Mouse (Mus musculus): ENCODE data around the gene Vmn1r94. TPM values are rescaled to one million over a fixed set of nuclear protein-coding genes. Genes with fewer than 3 reads are reported as not detected.
"Not testable (repeated sequence)": the region's sequence is repeated elsewhere in the genome, so short reads cannot be mapped to it uniquely, and the experiment has no call there.

The Vmn1r94 gene
- not detected in 2 replicates for polyA plus RNA-seq (2015; fragmentation: Nextera tagmentation; extraction: Ambion mirVana)

DNA sequence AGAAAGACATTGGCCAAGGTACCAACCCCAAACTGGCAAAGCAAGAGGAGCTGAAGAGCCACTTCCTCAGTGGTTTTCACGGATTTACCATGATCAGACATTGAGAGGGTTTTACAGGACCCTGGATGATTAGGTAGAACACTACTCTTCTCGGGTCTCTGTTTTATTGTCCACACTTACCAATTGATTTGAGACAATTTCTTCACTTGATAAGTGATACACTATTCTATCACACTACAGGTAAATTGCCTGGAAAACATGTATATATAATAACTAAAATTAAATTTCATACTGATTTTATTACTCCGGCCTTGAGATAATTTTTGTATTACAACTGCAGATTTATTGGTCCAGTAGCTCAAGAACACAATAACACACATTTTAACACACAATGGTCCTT, at the start of gene Vmn1r94:
Vmn1r94 (minus strand) TSS at position 101 of the 400 bp plus-strand sequence.
- H3K27me3 ChIP-seq (replicated peaks); H3K27ac ChIP-seq; H3K4me3 ChIP-seq; H3K36me3 ChIP-seq (replicated peaks); H3K4me1 ChIP-seq; H3K9me3 ChIP-seq; ATAC-seq (replicated peaks); H3K9ac ChIP-seq; H3K4me2 ChIP-seq: not testable (repeated sequence)
- no CpG with 5 or more reads among the region's 3 CpGs for WGBS

DNA sequence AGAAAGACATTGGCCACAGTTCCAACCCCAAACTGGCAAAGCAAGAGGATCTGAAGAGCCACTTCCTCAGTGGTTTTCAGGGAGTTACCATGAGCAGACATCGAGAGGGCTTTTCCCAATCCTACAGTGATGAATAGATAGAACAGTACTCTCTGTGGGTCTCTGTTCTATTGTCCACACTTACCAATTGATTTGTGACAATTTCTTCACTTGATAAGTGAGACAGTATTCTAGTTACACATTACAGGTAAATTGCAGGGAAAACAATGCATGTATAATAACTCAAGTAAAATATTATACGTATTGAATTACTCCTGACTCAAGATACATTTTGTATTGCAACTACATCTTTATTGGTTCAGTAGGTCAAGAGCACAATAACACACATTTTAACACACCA, 37.3 kb upstream of the Vmn1r94 start, which contains the start of gene Gm6164:
Gm6164 (minus strand) TSS at position 101 of the 400 bp plus-strand sequence.
- not testable (repeated sequence) for H3K36me3 ChIP-seq (replicated peaks); ATAC-seq (replicated peaks)
- WGBS = no CpG with 5 or more reads among the region's 2 CpGs

DNA sequence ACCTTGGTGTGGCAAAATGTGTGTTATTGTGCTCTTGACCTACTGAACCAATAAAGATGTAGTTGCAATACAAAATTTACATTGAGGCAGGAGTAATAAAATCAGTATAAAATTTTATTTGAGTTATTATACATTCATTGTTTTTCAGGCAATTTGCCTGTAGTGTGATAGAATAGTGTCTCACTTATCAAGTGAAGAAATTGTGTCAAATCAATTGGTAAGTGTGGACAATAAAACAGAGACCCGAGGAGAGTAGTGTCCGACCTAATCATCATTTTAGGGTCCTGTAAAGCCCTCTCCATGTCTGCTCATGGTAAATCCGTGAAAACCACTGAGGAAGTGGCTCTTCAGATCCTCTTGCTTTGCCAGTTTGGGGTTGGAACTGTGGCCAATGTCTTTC, 25.2 kb upstream of the Vmn1r94 start, which contains the start of gene Vmn1r95:
Vmn1r95 (plus strand) TSS at position 301 of the 400 bp plus-strand sequence.
- not testable (repeated sequence) for H3K4me2 ChIP-seq; H3K4me3 ChIP-seq; H3K27ac ChIP-seq; H3K9ac ChIP-seq; ATAC-seq (replicated peaks); H3K27me3 ChIP-seq (replicated peaks); H3K4me1 ChIP-seq; H3K36me3 ChIP-seq (replicated peaks); H3K9me3 ChIP-seq
- WGBS = no CpG with 5 or more reads among the region's 3 CpGs

More for the DNA sequence above, 37.3 kb upstream of the Vmn1r94 start, which contains the start of gene Gm6164:
- H3K4me3 ChIP-seq; H3K9ac ChIP-seq; H3K4me1 ChIP-seq; H3K27ac ChIP-seq; H3K9me3 ChIP-seq; H3K4me2 ChIP-seq; H3K27me3 ChIP-seq (replicated peaks): not testable (repeated sequence)

DNA sequence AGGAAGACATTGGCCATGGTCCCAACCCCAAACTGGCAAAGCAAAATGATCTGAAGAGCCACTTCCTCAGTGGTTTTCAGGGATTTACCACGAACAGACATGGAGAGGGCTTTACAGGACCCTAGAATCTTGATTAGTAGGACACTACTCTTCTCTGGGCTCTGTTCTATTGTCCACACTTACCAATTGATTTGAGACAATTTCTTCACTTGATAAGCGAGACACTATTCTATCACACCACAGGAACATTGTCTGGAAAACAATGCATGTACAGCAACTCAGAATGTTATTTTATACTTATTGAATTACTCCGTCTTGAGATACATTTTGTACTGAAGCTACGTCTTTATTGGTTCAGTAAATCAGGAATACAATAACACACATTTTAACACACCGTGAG, 29.2 kb downstream of the Vmn1r94 start, which contains the start of gene Vmn1r93:
Vmn1r93 (minus strand) TSS at position 101 of the 400 bp plus-strand sequence.
- H3K36me3 ChIP-seq (replicated peaks); ATAC-seq (replicated peaks); H3K4me1 ChIP-seq; H3K27ac ChIP-seq; H3K9ac ChIP-seq; H3K4me2 ChIP-seq; H3K4me3 ChIP-seq; H3K9me3 ChIP-seq; H3K27me3 ChIP-seq (replicated peaks): not testable (repeated sequence)
- WGBS = no CpG with 5 or more reads among the region's 5 CpGs

DNA sequence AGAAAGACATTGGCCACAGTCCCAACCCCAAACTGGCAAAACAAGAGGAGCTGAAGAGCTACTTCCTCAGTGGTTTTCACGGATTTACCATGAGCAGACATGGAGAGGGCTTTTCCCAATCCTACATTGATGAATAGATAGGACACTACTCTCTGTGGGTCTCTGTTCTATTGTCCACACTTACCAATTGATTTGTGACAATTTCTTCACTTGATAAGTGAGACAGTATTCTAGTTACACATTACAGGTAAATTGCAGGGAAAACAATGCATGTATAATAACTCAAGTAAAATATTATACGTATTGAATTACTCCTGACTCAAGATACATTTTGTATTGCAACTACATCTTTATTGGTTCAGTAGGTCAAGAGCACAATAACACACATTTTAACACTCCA, 45.7 kb downstream of the Vmn1r94 start, which contains the start of gene Gm16442:
Gm16442 (minus strand) TSS at position 101 of the 400 bp plus-strand sequence.
- not testable (repeated sequence) for H3K36me3 ChIP-seq (replicated peaks); H3K9me3 ChIP-seq
- WGBS = no CpG with 5 or more reads among the region's 2 CpGs

More for the DNA sequence above, 45.7 kb downstream of the Vmn1r94 start, which contains the start of gene Gm16442:
- H3K4me2 ChIP-seq; H3K27me3 ChIP-seq (replicated peaks); H3K9ac ChIP-seq; ATAC-seq (replicated peaks); H3K4me3 ChIP-seq; H3K27ac ChIP-seq; H3K4me1 ChIP-seq: not testable (repeated sequence)

Other genes with a start within 250 kb of the Vmn1r94 start
- 11.5 and 12.6 TPM in 2 replicates for gene Pvr, start 247.2 kb downstream of the Vmn1r94 start, polyA plus RNA-seq (2015; fragmentation: Nextera tagmentation; extraction: Ambion mirVana)
- not detected in 2 replicates for gene Igsf23, start 217.6 kb downstream of the Vmn1r94 start, polyA plus RNA-seq (2015; fragmentation: Nextera tagmentation; extraction: Ambion mirVana)
- gene Ceacam20, start 203.0 kb downstream of the Vmn1r94 start, polyA plus RNA-seq (2015; fragmentation: Nextera tagmentation; extraction: Ambion mirVana) = not detected in 2 replicates
- not detected in 2 replicates for gene Nlrp9b, start 176.9 kb downstream of the Vmn1r94 start, polyA plus RNA-seq (2015; fragmentation: Nextera tagmentation; extraction: Ambion mirVana)
- not detected in 2 replicates for gene Vmn1r91, start 68.7 kb downstream of the Vmn1r94 start, polyA plus RNA-seq (2015; fragmentation: Nextera tagmentation; extraction: Ambion mirVana)
- gene Gm16442, start 45.8 kb downstream of the Vmn1r94 start, polyA plus RNA-seq (2015; fragmentation: Nextera tagmentation; extraction: Ambion mirVana) = not detected in 2 replicates
- gene Vmn1r93, start 29.3 kb downstream of the Vmn1r94 start, polyA plus RNA-seq (2015; fragmentation: Nextera tagmentation; extraction: Ambion mirVana) = not detected in 2 replicates
- gene Vmn1r95, start 25.3 kb upstream of the Vmn1r94 start, polyA plus RNA-seq (2015; fragmentation: Nextera tagmentation; extraction: Ambion mirVana) = not detected in 2 replicates
- not detected in 2 replicates for gene Gm6164, start 37.2 kb upstream of the Vmn1r94 start, polyA plus RNA-seq (2015; fragmentation: Nextera tagmentation; extraction: Ambion mirVana)
- not detected in 2 replicates for gene Gm4498, start 65.5 kb upstream of the Vmn1r94 start, polyA plus RNA-seq (2015; fragmentation: Nextera tagmentation; extraction: Ambion mirVana)
- not detected in 2 replicates for gene Gm5890, start 94.5 kb upstream of the Vmn1r94 start, polyA plus RNA-seq (2015; fragmentation: Nextera tagmentation; extraction: Ambion mirVana)
- gene Gm4133, start 165.7 kb upstream of the Vmn1r94 start, polyA plus RNA-seq (2015; fragmentation: Nextera tagmentation; extraction: Ambion mirVana) = not detected in 2 replicates
- not detected in 2 replicates for gene Gm5728, start 207.0 kb upstream of the Vmn1r94 start, polyA plus RNA-seq (2015; fragmentation: Nextera tagmentation; extraction: Ambion mirVana)
- gene Vmn1r100, start 249.6 kb upstream of the Vmn1r94 start, polyA plus RNA-seq (2015; fragmentation: Nextera tagmentation; extraction: Ambion mirVana) = not detected in 2 replicates

Measured in midbrain, embryonic 15.5 days (tissue).